Mouse (Mus musculus) layer of hippocampus, postnatal 10 days (tissue): ENCODE measurements around the gene Frrs1. TPM values are rescaled to one million over a fixed set of nuclear protein-coding genes. Genes with fewer than 3 reads are reported as not detected.

Source experiments
- DNase-seq, 2 experiments: peaks; one replicate each; pipeline ENCODE4 v3.0.0; 2021; ENCODE audit warnings: low spot score in 2 of 2
- total RNA-seq, 2 experiments: library from RNA; stranded (reverse); gene quantifications; 2 replicates each; pipeline ENCODE4 v1.2.3; 2021

Frrs1 gene
- total RNA-seq, 2 experiments from 2014 or later = 1.7 to 2.5 TPM

DNA sequence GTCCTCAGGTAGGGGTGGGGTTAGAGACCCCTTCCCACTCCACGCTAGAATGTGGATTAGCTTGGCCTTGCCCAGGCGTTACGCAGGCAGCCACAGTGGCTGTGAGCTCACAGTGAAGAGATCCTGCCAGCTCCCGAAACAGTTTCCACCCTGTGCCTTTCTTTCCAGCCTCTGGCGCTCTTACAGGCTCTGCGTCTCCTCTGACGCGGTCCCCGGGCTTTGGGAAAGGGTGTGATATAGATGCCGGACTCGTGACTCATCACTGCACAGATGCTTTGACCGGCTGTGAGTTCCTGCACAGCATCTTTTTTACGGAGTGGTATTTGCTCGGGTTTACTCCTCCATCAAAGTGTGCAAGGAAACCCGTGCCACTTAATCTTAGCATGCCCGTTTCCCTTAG, 46.6 kb downstream of the Frrs1 start:
- DNase-seq = peak; percentile 21 to 53

GRCm38 (mm10) chr3:116906596-116906995, 47.3 kb downstream of the Frrs1 start:
- no peak for DNase-seq

GRCm38 (mm10) chr3:116914374-116914773, 55.1 kb downstream of the Frrs1 start:
- no peak for DNase-seq

GRCm38 (mm10) chr3:116914931-116915330, 55.7 kb downstream of the Frrs1 start:
- DNase-seq = no peak

DNA sequence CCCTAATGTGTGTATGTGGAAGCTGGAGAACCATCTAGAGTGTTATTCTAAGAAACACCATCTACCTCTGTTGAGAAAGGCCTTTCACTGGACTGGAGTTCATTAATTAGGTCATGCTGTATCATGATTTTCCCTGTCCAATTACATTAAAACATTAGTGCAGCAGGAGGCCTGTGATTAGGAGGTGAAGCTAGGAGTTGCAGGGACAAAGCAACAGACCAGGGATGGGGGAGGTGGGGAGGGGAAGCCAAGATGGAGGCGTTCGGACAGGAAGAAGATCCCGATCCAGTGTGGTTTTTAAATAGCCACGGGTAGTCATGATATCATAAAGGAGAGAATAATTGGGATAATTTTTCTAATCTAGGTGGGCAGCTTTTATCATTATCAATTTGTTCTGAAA, 57.8 kb downstream of the Frrs1 start:
- DNase-seq = no peak

DNA sequence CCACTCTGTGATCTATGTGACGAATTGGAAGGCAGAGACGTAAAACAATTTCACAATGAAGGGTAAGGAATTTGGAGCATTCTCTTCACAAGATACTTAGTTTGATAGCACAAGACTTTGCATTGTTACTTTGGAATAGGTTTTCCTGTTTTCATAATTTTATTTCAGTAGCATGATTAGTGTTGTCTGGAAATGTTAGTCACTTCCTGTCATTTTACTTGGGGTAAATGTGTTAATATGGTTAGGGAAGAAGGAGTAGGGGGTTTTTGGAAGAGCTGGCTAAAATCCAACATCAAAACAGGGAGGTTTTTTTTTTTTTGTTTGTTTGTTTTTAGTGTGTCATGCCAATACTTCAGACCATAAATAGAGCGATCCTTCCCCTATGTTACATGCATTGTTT, 62.3 kb downstream of the Frrs1 start:
- no peak for DNase-seq

DNA sequence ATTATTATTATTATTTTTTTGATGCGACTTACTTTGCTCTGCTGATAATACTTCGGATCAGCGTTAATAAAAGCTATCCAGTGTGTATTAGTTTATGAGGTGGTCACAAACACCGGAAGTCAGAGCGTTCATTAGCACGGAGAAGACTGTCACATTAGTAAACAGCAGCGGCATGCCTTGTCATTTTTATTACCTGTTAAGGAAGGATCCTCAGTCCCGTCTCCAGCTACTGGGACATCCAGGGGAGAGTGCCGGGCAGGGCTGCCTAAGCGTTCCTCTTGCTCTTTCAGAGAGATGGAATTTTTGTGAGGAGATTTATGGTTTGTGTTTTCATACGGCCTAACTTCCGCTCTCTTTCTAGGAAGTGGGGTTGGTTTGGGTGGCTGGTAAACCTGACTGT, 63.8 kb downstream of the Frrs1 start:
- no peak for DNase-seq

GRCm38 (mm10) chr3:116928994-116929393, 69.7 kb downstream of the Frrs1 start:
- DNase-seq = peak in 1 of 2 experiments; percentile 19

DNA sequence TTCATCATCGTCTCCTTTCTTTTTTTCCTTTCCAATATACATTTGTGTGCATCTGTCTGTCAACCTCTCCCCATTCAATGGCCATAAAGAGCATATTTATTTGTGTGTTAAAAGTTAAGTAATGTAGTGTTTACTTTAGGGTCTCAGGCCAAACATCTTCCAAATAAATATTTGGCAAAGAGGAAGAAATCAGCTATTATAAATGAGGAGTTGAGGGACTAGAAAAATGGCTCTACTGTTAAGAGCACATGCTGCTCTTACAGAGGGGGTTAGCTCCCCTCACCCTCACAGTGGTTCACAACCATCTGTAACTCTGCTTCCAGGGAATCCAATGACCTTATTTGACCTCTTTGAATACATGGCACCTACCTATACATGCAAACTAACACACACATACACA, 73.9 kb downstream of the Frrs1 start:
- DNase-seq = no peak

GRCm38 (mm10) chr3:116936934-116937691, 77.8 kb downstream of the Frrs1 start:
- DNase-seq = no peak

GRCm38 (mm10) chr3:116940804-116941558, 81.7 kb downstream of the Frrs1 start:
- DNase-seq = no peak

- no peak for DNase-seq
Measured at GRCm38 (mm10) chr3:116941559-116942117, 82.4 kb downstream of the Frrs1 start.

- DNase-seq = no peak
Measured at GRCm38 (mm10) chr3:116942751-116943150, 83.5 kb downstream of the Frrs1 start.

DNA sequence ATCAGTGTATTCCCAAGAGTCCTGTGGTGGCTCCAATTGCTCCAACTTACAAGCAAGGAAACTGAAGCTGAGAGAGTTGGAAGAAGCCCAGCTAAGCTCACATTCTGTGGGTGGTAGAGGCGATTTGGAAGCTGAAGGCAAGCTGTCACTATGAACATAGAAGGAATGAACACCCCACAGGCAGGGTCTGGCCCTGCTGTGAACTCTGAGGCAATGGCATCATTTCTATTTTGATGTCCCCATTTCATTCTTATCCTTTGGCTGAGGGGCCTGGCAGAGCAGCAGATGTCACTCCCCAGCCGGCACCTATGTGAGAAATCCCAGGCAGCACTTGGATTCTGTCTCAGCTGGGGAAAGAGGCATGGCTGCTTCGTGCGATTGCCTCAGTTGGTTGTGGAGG, 84.2 kb downstream of the Frrs1 start:
- no peak for DNase-seq

GRCm38 (mm10) chr3:116946476-116946875, 87.2 kb downstream of the Frrs1 start:
- no peak for DNase-seq

DNA sequence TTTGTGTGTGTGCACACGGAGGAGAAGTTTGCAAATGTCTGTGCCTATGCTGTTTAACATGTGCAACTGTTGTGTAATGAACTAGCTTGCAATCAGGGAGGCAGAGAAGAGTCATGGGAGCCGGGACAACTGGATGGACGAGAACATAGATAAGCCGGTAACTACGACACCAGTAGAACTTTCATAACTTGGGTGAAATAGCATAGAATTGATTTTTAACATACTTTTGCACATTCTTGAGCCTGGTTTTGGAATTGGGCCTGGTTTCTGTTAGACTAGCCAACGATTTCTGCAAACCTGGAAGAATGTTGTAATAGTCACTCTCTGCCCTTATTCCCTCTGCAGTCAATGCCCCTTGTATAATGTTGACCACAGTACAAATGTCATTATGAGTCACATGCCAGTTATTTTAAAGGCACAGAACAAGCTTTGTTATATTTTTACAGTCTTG, 91.4 kb downstream of the Frrs1 start:
- no peak for DNase-seq

DNA sequence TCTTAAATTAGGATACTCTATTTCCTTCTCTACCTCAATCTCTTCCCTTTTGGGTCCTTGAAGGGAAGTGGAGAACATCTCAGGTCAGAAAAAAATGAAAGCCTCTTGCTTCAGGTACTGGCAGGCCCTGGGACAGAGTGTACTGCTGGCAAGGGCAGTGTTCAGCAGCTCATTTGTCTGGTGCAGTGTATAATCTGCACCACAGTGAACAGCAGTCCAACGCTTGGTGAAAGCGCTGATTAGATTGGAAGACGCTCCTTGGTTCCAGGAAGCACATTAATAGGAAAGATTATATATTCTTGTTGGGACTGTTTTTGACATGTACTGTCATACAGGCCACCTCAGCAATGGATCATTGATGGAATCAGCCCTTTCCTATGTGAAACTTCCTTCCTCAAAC, 92.2 kb downstream of the Frrs1 start:
- no peak for DNase-seq

DNA sequence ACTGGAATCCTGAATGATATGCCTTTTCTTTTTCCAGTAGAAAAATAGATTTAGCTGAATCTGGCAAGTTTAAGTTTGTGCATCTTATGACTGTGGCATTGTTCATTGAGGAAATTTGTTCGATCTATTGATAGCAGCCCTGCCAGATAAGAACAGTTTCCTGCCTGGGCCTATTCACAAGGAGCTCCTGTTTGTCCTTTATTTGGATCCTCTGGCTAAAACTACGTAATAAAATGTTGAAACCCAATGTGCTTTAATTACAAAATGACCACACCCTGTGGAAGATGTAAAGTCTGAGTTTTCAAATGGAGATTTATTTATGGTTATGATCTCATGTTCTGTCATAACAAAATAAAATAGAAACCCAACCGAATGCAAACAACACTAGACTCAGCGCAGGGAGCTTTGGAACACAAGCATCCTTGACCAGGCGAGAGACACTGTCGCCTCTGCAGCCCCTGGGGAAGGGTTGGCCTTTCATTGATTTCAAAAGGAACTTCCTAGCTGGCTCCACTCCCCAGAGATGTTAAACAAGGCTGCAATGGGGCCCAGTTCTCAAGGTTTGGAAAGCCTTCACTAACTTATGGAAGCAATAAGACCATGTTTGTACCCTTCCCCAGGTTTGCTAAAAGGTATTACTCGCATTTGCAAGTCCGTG, 93.1 kb downstream of the Frrs1 start:
- DNase-seq = no peak

DNA sequence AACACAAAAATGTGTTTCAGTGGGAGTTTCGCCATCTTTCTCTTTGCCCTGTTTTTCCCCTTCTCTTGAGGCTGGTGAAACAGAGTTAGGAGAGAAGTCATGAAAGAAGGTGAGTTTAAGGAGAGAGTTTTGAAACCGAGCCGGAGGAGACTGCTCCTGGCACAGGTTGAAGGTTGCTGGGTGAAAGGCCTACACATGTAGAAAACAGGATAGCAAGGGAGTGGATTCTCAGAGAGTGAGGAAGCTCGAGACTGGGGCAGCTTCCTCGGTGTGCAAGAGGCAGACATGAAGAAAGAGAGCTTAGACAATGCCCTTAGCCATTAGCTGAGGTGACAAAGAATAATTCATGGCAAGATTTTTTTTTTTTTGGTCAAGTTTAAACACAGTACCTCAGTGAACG, 94.1 kb downstream of the Frrs1 start:
- DNase-seq = no peak

GRCm38 (mm10) chr3:116955061-116955460, 95.8 kb downstream of the Frrs1 start:
- no peak for DNase-seq
